8 mouse cellular contexts compared by ENCODE assay signal in the genomic region with DNA sequence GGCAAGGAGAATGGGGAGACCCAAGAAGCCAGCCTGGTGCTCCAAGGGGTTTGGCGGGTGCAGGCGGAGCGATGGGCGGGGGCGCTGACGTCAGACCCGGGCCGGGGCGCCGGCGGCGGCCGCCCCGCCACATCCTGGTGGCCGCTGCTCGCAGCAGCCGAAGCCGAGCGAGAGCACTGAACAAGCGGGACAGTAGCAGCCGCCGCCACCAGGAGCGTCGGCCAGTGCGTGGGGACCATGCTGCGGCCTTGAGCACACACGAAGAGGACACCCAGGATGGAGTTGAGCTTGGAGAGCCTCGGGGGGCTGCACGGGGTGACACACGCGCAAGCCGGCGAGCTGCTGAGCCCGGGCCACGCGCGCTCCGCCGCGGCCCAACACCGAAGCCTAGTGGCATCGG. TPM values are rescaled to one million over a fixed set of nuclear protein-coding genes. Genes with fewer than 3 reads are reported as not detected.
DNase-seq lines count a peak whose midpoint lies in the region; ATAC-seq lines count a peak whose summit lies in the region.

Gene Onecut3 (plus strand): TSS at position 104 of the 400 bp plus-strand sequence.

- ATAC-seq in heart, embryonic 15.5 days (replicated peaks; ENCODE audit: insufficient number of reproducible peaks, insufficient read depth, low FRiP score, low read depth): 0 out of 2 replicates have a peak, but pooled peaks have one; percentile 32
- peak; percentile 36 for ATAC-seq in midbrain, embryonic 11.5 days (ENCODE audit: low FRiP score)

- H3K9me3 ChIP-seq in heart, embryonic 15.5 days (replicated peaks): no peaks in the 10 kb centered on the region
- no peaks in the 10 kb centered on the region for H3K9me3 ChIP-seq in midbrain, embryonic 11.5 days (ENCODE audit: control insufficient read depth, low read length)

- no peak within 1 kb of the TSS for H3K27ac ChIP-seq in heart, embryonic 15.5 days
- no peak within 1 kb of the TSS; the same call in 1 of the 2 replicates for H3K27ac ChIP-seq in midbrain, embryonic 11.5 days (ENCODE audit: low read depth, low read length)

- peak within 1 kb of the TSS; percentile 85 for H3K4me2 ChIP-seq in heart, embryonic 15.5 days
- peak within 1 kb of the TSS; percentile 54 for H3K4me2 ChIP-seq in midbrain, embryonic 11.5 days

- no peaks in the 10 kb centered on the region for H3K36me3 ChIP-seq in heart, embryonic 15.5 days
- H3K36me3 ChIP-seq in midbrain, embryonic 11.5 days (ENCODE audit: control insufficient read depth, insufficient read depth, low read length): no peaks in the 10 kb centered on the region

- H3K4me1 ChIP-seq in heart, embryonic 15.5 days (replicated peaks): peaks cover 44% of the 10 kb centered on the region
- H3K4me1 ChIP-seq in midbrain, embryonic 11.5 days (ENCODE audit: control insufficient read depth, insufficient read depth, low read length): peaks cover 22% of the 10 kb centered on the region

- WGBS in heart, embryonic 15.5 days: under 1% methylated on average over 34 of the region's 42 CpGs
- under 1% methylated on average over 42 of the region's 42 CpGs for WGBS in midbrain, embryonic 11.5 days

- peak within 1 kb of the TSS; percentile 27; the same call in 1 of the 2 replicates for H3K9ac ChIP-seq in heart, embryonic 15.5 days
- H3K9ac ChIP-seq in midbrain, embryonic 11.5 days (ENCODE audit: low read length): peak within 1 kb of the TSS; percentile 45

- peak; percentile 56 for DNase-seq in embryo, embryonic 10 days (ENCODE audit: low spot score)
- DNase-seq in embryo, embryonic 9.5 days (ENCODE audit: extremely low spot score): no peak
- peak; percentile 58 to 76 for DNase-seq in adrenal gland, postnatal 36 days
- DNase-seq in kidney, postnatal 4 days: peak; percentile 70
- peak; percentile 94 for DNase-seq in midbrain, embryonic 11.5 days (ENCODE audit: low spot score, missing footprints)
- DNase-seq in thymus, postnatal 14 days: peak; percentile 72
- no peak for DNase-seq in right cerebral cortex, postnatal 25 days

- H3K27me3 ChIP-seq in heart, embryonic 15.5 days: peaks cover 99% of the 10 kb centered on the region
- H3K27me3 ChIP-seq in midbrain, embryonic 11.5 days (ENCODE audit: control insufficient read depth, insufficient read depth, low read length): peaks cover 99% of the 10 kb centered on the region

- H3K4me3 ChIP-seq in heart, embryonic 15.5 days: peak within 1 kb of the TSS; percentile 44
- peak within 1 kb of the TSS; percentile 38 for H3K4me3 ChIP-seq in midbrain, embryonic 11.5 days (ENCODE audit: low read depth, low read length)

RNA-seq across cellular contexts. Expression of gene Onecut3, which starts in this region (rescaled TPM):
- total RNA-seq in adrenal gland, postnatal 36 days (2021): not detected
- not detected in 2 replicates for polyA plus RNA-seq in heart, embryonic 15.5 days (2015; fragmentation: Nextera tagmentation; extraction: Ambion mirVana)
- polyA plus RNA-seq in midbrain, embryonic 11.5 days (2014; fragmentation: Nextera tagmentation; extraction: Ambion mirVana): 2.7 and 2.8 TPM in 2 replicates

Comparison
In these comparisons a context has a peak if more than half of its experiments do, and no peak if none do; other contexts are left out.
1. DNase-seq: peak in embryo, embryonic 10 days (single experiment), kidney, postnatal 4 days (2 of 2), midbrain, embryonic 11.5 days (single experiment) and thymus, postnatal 14 days (single experiment); none in embryo, embryonic 9.5 days (single experiment) and right cerebral cortex, postnatal 25 days (single experiment).
2. Peak in DNase-seq in adrenal gland, postnatal 36 days; RNA of the gene not detected or under 1 TPM.
3. Peak in ATAC-seq, H3K4me3 ChIP-seq, H3K9ac ChIP-seq and H3K4me2 ChIP-seq in heart, embryonic 15.5 days; RNA of the gene not detected or under 1 TPM.